Mouse (Mus musculus) neural tube, embryonic 10.5 days (tissue): Measurements from ENCODE around the gene Kcnn3.
A peak's percentile ranks its signal among the peaks of the same experiment; 100 is the strongest.

ENCODE experiments used
- DNase-seq: peaks from one replicate; pipeline ENCODE4 v3.0.0-alpha.2; 2017; ENCODE audit warnings: low spot score; ENCODE audit errors: extremely low spot score

The Kcnn3 gene

DNA sequence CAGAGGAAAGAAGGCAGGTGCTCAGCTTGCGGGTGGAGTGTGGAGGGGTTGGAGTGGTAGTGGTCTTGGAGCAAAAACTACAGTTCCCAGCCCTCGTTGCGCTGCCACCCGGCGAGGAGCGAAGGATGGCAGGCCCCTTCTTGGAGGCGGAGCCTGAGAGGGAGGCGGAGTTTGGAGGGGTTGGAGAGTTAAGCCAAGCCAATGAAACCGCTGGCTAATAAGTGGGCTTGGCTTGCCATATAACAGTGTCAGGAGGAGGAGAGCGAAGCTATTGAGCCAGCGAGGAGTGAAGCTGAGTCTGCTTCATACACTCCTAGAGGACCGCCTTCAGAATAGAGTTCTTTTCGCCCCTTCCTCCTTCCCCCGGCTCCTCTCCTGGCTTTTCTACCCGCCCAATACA, at the start of gene Kcnn3:
Gene Kcnn3, plus strand, starts transcription at position 271 of the 400 bp plus-strand sequence.
- DNase-seq = peak; percentile 83

GRCm38 (mm10) chr3:89472280-89472679, 47.7 kb upstream of the Kcnn3 start:
- no peak for DNase-seq

DNA sequence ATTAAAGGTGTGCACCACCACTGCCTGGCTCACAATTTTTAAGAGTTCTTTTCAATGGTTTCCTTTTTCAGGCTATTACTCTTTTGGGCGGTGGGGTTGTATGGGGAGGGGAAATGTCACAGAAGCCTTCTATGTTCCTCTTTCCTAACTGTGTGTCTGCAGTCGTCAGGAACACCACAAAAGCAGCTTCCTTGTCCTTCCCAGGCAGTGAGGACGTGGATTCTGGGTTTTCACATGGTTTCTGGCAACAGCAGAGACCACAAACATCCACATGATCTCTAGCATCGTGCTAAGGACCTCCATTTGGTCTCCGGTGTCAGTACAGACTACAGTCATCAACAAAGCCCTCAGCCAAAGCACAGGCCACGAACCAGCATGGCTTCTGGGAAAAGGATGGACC, 46.1 kb upstream of the Kcnn3 start:
- no peak for DNase-seq

- no peak for DNase-seq
Measured at GRCm38 (mm10) chr3:89479055-89479454, 40.9 kb upstream of the Kcnn3 start.

DNA sequence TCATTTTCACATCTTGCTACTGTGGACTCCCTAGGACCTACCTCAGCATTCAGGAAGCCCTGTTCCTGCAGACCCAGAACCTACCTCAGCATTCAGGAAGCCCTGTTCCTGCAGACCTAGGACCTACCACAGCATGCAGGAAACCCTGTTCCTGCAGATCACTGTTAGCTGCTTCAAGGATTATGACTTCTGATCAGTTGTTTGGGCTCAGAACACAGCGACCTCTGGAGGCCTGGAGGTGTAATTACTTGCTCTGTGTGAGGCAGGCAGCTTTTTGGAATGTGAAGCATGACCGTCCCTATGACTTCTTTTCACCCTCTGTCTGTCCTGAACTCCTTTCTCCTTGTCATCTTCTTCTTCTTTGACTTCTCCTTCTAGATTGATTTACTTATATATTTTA, 38.5 kb upstream of the Kcnn3 start:
- DNase-seq = no peak

GRCm38 (mm10) chr3:89482249-89482648, 37.7 kb upstream of the Kcnn3 start:
- DNase-seq = no peak

- DNase-seq = peak; percentile 80
Measured at GRCm38 (mm10) chr3:89484766-89485524, 35.0 kb upstream of the Kcnn3 start.

DNA sequence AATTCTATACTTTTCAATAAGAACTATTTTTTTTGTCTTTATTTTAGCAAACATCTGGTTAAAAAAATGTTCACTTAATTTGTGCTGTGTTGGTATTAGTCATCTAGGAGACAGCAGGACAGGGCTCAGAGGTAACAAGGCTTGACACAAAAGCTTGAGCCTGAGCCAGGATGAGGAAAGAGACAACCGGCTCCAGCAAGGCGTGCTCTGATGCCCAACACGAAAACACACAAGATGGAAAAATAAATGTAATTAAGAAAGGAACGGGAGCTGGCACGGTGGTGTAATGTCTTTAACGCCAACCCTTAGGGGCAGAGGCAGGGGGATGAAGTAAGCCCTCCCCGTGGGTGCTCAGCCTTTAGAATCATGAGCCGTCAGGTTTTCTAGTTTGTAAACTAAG, 33.9 kb upstream of the Kcnn3 start:
- no peak for DNase-seq

DNA sequence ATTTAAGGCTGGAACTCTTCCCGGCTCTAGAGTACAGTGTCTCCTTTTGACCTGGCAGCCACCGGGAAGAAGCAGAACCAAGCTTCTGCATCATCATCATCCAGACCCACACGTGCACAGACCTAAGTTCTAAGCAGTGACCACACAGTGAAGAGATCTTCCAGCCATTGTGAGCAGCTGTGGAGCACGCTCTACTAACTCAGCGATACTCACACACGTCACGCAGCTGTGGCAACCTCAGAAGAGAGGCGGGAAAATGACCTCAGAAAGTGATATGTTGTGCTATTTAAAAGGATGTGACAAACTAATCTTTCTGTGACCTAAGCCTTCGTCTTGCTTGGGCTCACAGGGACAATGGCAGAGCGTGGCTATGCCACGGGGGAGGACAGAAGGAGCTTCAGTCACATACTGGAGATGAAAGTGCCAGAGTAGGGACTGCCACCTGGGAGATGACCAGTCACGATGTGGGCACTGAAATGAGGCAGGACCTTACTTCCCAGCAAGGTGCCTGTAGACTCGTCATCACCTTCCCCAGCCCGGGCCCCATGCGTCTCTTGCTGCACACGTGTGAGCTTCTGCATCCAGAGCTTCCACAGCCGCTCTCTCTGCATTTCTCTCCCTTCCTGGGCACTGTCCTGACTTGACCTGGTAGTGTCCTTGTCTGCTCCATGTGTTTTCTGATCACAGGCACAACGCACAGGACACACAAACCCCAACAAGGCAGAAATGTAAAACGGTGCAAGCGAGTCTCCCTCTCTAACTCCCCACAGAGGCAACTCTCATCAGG, 32.9 kb upstream of the Kcnn3 start:
- DNase-seq = no peak

DNA sequence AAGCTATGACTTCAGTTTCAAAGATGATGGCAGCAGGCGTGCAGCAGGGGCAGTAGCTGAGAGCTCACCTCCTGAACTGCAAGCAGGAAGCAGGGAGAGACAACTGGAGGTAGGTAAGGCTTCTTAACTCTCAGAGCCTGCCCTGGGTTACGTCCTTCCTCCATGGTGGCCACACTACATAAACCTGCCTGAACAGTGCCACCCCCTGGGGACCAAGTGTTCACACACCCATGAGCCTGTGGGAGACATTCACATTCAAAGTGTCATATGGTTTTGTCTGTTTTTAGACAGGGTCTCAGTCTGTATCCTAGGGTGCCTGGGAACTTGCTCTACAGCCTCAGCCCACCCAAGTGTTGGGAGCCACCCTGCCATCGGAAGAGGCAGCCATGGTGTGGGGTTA, 29.2 kb upstream of the Kcnn3 start:
- DNase-seq = no peak

DNA sequence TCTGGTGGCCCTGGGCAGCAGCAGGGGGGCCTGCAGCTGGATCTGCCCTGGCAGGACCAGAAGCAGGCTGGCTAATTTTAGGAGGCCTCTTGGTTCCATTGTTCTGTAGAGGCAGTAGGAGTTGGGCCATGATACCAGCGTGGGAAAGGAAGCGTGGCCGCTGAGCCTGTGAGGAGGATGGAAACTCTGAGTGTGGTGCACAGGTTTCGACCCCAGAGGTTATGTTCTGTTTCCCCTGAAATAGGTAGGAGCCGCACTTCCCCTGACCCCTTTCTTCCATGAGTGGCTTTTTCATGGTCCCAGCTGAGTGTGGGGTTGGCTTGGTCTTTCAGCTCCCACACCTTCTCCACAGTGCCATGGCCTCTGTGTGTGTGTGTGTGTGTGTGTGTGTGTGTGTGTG, 28.4 kb upstream of the Kcnn3 start:
- DNase-seq = no peak

DNA sequence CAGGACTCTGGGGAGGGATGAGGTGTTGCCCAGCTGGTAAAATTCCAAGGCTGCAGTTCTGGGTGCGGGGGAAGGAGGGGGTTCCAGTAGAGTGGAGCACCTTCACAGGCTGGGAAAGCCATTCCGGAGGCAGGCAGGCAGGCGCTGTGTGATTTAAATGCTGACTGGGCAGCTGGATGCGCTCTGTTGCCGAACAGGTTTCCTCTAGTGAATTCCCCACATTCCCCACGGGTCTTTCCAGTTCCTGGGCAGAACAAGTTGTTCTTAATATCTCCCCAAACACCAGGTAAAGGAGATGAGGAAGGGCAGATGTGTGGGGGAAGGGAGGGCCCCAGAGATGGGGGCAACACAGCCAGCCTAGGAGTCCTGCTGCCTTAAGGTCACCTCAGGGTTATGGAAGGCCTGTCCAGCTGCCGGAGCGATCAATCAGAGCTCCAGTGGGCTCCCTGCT, 27.2 kb upstream of the Kcnn3 start:
- DNase-seq = peak; percentile 40

DNA sequence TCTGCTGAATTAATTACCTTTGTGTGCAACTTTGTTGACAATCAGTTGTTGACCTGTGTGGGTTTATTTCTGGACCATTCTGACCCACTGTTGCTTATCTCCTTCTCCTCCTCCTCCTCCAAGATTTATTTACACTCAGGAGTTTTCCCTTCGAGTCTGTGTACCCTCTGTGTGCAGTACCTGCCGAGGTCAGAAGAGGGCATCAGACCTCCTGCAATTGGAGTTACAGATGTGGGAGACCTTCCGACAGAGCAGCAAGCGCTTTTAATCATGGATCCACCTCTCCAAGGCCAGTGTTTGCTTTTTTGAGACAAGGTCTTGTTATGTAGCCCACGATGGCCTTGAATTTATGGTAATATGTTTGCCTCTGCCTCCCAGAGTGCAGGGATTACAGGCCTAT, 25.3 kb upstream of the Kcnn3 start:
- no peak for DNase-seq

- DNase-seq = no peak
Measured at GRCm38 (mm10) chr3:89496366-89496765, 23.6 kb upstream of the Kcnn3 start.

DNA sequence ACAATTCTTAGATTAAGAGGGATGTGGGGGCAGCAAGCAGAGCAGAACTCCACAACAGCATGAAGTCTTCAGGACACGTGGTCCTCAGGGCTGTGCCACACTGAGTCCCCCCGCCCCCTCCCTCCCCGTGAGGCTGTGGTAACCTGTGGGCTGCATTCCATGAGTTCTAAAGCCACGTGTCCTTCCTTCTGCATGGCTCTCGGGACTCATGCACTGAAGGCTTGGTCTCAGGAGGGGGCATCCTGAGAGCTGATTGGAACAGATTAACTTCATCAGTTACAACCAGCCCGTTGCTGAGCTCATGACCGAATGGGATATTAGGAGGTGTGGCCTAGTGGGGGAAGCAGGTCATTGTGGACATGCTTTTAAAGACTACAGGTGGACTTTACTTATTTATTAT, 20.3 kb upstream of the Kcnn3 start:
- no peak for DNase-seq

DNA sequence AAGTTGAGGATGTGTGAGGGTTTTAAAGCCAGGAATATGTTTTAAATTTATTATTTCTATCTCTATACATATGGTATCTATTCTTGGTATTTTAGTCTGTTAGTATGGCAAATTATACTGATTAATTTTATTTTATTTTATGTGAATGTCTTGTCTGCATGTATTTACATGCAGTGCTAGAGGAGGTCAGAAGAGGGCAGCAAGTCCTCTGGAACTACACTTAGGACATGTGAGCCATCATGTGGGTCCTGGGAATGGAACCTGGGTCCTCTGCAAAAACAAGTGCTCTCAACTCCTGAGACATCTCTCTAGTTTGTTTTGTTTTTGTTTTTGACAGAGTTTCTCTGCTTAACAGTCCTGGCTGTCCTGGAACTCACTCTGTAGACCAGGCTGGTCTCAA, 18.5 kb upstream of the Kcnn3 start:
- DNase-seq = no peak

DNA sequence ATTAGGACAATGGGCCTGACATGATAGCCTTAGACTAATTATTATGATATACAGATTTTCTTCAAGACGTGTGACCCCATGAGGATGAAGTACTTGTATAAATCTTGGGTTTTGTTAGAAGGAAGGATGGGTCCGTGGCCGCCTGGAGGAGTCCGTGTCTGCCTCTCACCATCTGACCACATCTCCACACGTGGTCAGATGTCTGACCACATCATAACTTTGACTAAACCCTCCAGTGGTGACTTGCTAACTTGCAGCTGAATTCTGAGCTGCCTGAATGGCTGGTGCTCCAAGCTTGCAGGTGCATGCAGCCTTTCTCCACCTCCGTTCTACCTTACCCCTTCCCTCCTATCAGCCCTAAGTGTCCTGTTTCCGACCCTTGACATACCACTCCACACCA, 17.4 kb upstream of the Kcnn3 start:
- no peak for DNase-seq

- DNase-seq = no peak
Measured at GRCm38 (mm10) chr3:89508041-89508440, 11.9 kb upstream of the Kcnn3 start.

- DNase-seq = peak; percentile 59
Measured at GRCm38 (mm10) chr3:89510979-89511378, 9.0 kb upstream of the Kcnn3 start.

- peak; percentile 24 for DNase-seq
Measured at GRCm38 (mm10) chr3:89511400-89511799, 8.6 kb upstream of the Kcnn3 start.

- DNase-seq = peak; percentile 39
Measured at GRCm38 (mm10) chr3:89512225-89512624, 7.7 kb upstream of the Kcnn3 start.

GRCm38 (mm10) chr3:89515444-89515843, 4.5 kb upstream of the Kcnn3 start:
- no peak for DNase-seq

DNA sequence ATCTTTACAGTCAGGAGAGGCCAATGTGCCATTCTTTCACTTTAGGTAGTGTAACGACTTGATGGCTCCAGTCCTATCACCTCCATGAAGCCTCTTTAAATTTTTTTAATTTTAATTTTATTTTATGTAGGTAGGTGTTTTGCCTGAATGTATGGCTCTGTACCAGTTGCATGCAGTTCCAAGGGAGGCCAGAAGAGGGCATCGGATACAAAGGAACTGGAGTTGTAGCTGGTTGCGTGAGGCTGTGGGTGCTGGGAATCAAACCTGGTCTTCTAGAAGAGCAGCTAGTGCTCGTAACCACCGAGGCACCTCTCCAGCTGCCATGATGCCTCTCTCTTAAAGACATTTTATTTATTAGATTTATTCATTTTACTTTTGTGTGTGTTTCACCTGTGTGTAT, 3.6 kb upstream of the Kcnn3 start:
- DNase-seq = no peak
